ENCODE assay signal across 16 mouse cellular contexts in genomic region chr13:36273497-36273896, GRCm38 (mm10).
"Had no signal": no experiment of that assay in that cellular context is flagged by ENCODE, and none has a peak within 500 bp of the region (broad histone marks: within the 10 kb centered on the region; RNA-seq: fewer than 3 reads in every experiment).

No protein-coding gene starts in this region.

- H3K36me3 ChIP-seq: lung, embryonic 15.5 days; midbrain, embryonic 12.5 days; neural tube, embryonic 12.5 days; stomach, embryonic 15.5 days had no signal

- H3K4me3 ChIP-seq: lung, embryonic 15.5 days; megakaryocyte, embryonic 14.5 days; midbrain, embryonic 12.5 days; neural tube, embryonic 12.5 days; stomach, embryonic 15.5 days had no signal

- DNase-seq: lung, adult 2 months; lung, postnatal 14 days; lung, postnatal 36 days; midbrain, embryonic 14.5 days; right cerebral cortex, postnatal 14 days; thymus, adult 2 months; thymus, postnatal 25 days; thymus, postnatal 4 days had no signal

- H3K9ac ChIP-seq: lung, embryonic 15.5 days; midbrain, embryonic 12.5 days; neural tube, embryonic 12.5 days; stomach, embryonic 15.5 days had no signal

- H3K27me3 ChIP-seq: lung, embryonic 15.5 days; megakaryocyte, embryonic 14.5 days; neural tube, embryonic 12.5 days; stomach, embryonic 15.5 days had no signal

- H3K4me2 ChIP-seq: lung, embryonic 15.5 days; midbrain, embryonic 12.5 days; neural tube, embryonic 12.5 days; stomach, embryonic 15.5 days had no signal

- ATAC-seq: lung, postnatal 0 days had no signal

- H3K9me3 ChIP-seq: lung, embryonic 15.5 days; megakaryocyte, embryonic 14.5 days; midbrain, embryonic 12.5 days; neural tube, embryonic 12.5 days; stomach, embryonic 15.5 days had no signal

- H3K27ac ChIP-seq: lung, embryonic 15.5 days; macrophage; midbrain, embryonic 12.5 days; neural tube, embryonic 12.5 days; stomach, embryonic 15.5 days; stomach, postnatal 0 days had no signal

- H3K4me1 ChIP-seq: lung, embryonic 15.5 days; neural tube, embryonic 12.5 days; stomach, embryonic 15.5 days had no signal
